Mouse (Mus musculus) testis, adult 2 months (tissue): ENCODE measurements at regions not wholly inside any gene's neighbourhood (a gene's known extent, or its start where the extent isn't known, plus 50 kb on each side); places are given as distances from the start of the nearest gene placed in this dataset.

ENCODE experiments used
- H3K27ac ChIP-seq: fragments of 200-500 bp; 2 replicates; pipeline ENCODE4 v1.5.1; 2012; ENCODE audit warnings: low read depth, low read length; ENCODE audit not compliant: control insufficient read depth, insufficient read depth
- H3K27me3 ChIP-seq: fragments of 200-500 bp; 2 replicates; pipeline ENCODE4 v1.6.1; 2012; ENCODE audit warnings: mild to moderate bottlenecking, low read length, moderate library complexity; ENCODE audit not compliant: control insufficient read depth, insufficient read depth
- H3K36me3 ChIP-seq: fragments of 200-500 bp; 2 replicates; pipeline ENCODE4 v1.6.1; 2012; ENCODE audit warnings: mild to moderate bottlenecking, low read length; ENCODE audit not compliant: control insufficient read depth, insufficient read depth
- H3K4me1 ChIP-seq: fragments of 200-500 bp; 2 replicates; pipeline ENCODE4 v1.6.1; 2012; ENCODE audit warnings: low read length; ENCODE audit not compliant: control insufficient read depth, insufficient read depth
- H3K4me3 ChIP-seq: fragments of 200-500 bp; 2 replicates; pipeline ENCODE4 v1.5.1; 2012; ENCODE audit warnings: low read depth, mild to moderate bottlenecking, low read length, moderate library complexity, mixed read lengths; ENCODE audit not compliant: control insufficient read depth
- CTCF ChIP-seq: fragments of 200-500 bp; IDR thresholded peaks from 2 replicates; pipeline ENCODE4 v1.5.1; 2012; ENCODE audit warnings: low read depth, mild to moderate bottlenecking, inconsistent platforms, low read length, moderate library complexity; ENCODE audit not compliant: control insufficient read depth, insufficient read depth, insufficient replicate concordance
- POLR2A ChIP-seq: fragments of 200-500 bp; IDR thresholded peaks from 2 replicates; pipeline ENCODE4 v1.6.1; 2012; ENCODE audit warnings: low read depth, mild to moderate bottlenecking, inconsistent platforms, low read length, moderate library complexity; ENCODE audit not compliant: control insufficient read depth

DNA sequence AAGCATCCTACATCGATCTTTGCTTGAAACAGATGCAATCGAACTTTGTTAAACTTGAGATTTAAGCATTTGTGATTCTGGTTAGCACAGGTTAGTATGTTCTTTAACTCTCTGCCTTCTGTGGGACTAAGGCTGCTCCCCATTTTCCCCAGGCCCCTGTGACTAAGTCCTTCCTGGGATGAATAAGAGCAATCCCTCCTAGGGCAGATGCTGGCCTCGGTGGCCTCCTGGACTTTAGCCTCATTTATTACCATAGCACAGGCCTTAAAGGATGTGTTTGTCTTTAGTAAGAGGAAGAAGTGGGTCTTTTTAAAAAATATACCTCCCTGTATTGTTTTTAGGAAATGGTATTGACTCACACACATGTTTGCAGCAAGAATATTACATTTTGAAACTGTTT lies 599.9 kb downstream of the Dok5 start:
- Histone ChIP-seq H3K4me1 (no peaks in the 10 kb centered on the region), H3K36me3 (no peaks in the 10 kb centered on the region), H3K27me3 (no peaks in the 10 kb centered on the region), H3K4me3 (no peak overlapping the region), H3K27ac (no peak overlapping the region)
- TF ChIP-seq POLR2A (no peak), CTCF (no peak)

DNA sequence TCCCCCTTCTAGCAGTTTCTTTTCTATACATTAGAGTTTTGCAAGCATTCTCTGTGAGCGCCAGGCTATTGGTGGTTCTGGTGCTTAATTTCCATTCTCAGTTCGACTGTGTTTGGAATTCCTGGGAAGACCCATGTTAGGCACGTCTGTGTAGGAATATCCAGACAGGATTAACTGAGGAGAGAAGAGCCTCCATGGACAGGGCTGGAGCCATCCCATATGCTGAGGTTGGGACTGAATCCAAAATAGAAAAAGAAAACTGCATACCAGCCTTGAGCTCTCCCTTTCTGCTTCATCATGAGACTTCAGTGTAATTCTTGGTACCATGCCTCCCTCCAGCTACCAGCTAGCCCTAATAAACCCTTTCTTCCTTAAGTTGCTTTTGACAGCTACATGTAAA lies 595.3 kb downstream of the Dok5 start:
- Histone ChIP-seq H3K27me3 (no peaks in the 10 kb centered on the region), H3K36me3 (no peaks in the 10 kb centered on the region), H3K27ac (no peak overlapping the region), H3K4me1 (no peaks in the 10 kb centered on the region), H3K4me3 (no peak overlapping the region)
- TF ChIP-seq POLR2A (no peak), CTCF (no peak)

DNA sequence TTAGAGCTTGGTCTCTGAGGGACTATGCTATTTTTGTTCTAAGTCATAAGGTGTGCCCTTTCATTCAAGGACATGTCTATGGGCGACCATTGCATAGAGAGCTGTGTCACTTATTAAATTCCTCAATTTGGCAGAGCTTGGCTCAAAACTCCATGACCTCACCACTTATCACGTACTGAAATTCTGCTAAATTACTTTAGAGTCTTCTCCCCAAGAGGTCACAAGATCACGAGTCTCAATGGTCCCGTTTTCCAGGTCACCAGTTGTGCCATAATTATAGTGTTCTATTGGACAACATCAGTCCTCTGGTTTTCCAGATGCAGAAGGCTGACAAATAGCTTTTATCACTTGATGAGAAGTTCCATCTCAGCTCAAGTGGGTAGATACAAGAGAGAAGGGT lies 576.9 kb downstream of the Dok5 start:
- Histone ChIP-seq H3K27ac (no peak overlapping the region), H3K4me1 (peaks cover 3% of the 10 kb centered on the region; the same call in 1 of the 2 replicates), H3K27me3 (no peaks in the 10 kb centered on the region), H3K4me3 (no peak overlapping the region), H3K36me3 (no peaks in the 10 kb centered on the region)
- TF ChIP-seq POLR2A (no peak), CTCF (no peak)

DNA sequence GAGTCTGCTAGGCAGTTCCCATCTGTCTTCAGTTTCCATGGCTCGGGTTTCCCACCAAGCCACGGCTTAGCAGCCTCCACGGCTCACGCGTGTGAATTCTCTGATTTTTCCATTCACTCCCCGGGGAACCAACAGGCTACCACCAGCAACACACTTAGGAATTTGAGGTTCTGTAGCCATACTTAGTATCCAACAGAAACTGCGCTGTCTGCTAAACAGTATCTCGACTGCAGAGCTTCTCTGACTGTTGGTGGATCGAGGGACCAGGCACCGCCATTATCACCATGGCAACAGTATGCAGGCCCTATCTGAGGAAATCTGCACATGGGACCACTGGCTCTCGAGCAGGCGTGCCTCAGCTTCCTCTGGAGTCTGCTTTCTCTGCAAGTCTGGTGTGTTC lies 574.4 kb downstream of the Dok5 start:
- H3K4me3 ChIP-seq, result peak overlapping the region; percentile 63
- peaks cover 3% of the 10 kb centered on the region; the same call in 1 of the 2 replicates for H3K4me1 ChIP-seq
- TF ChIP-seq POLR2A, result no peak
- TF ChIP-seq CTCF, result no peak
- no peaks in the 10 kb centered on the region for H3K36me3 ChIP-seq
- H3K27me3 ChIP-seq, result no peaks in the 10 kb centered on the region
- no peak overlapping the region; the same call in 1 of the 2 replicates for H3K27ac ChIP-seq

DNA sequence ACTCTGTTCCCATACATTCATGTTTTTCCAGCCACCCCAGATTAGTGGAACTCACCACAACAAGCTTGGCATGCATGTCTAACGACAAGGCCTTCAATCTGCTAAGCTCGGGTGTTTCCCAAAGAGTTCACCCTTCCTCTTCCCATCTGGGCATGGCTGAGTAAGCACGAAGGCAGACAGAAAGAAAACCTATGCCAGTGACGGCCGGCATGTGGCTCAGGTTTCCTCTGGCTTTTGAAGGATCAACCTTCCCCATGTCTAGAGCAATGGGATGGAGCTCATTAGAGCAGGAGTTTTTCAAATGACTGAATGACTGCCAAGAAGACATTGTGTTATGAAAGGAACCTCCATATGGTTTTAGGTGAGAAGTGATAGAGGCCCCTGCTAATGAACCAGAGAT lies 566.9 kb downstream of the Dok5 start:
- Histone ChIP-seq H3K27ac (no peak overlapping the region), H3K4me3 (no peak overlapping the region), H3K36me3 (no peaks in the 10 kb centered on the region), H3K27me3 (no peaks in the 10 kb centered on the region), H3K4me1 (no peaks in the 10 kb centered on the region)
- TF ChIP-seq CTCF (no peak), POLR2A (no peak)

DNA sequence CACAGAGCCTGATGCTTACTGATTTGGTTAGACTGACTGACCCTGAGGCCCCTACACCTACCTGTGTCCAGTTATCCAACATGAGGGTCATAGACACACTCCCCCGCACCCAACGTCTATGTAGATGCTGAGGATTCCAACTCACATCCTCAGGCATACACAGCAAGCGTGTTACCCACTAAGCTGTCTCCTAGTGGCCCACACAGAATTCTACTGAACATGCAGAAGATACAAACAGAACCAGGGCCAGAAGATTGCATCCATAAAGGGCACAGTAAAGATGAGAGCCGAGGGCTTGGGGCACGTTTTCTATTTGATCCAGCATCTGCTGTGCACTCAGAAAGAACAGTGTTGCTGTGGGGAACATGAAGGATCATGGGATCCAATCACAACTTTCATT lies 564.0 kb downstream of the Dok5 start:
- H3K27me3 ChIP-seq, result no peaks in the 10 kb centered on the region
- no peaks in the 10 kb centered on the region for H3K4me1 ChIP-seq
- no peak overlapping the region for H3K4me3 ChIP-seq
- no peak overlapping the region for H3K27ac ChIP-seq
- TF ChIP-seq POLR2A, result no peak
- H3K36me3 ChIP-seq, result no peaks in the 10 kb centered on the region

DNA sequence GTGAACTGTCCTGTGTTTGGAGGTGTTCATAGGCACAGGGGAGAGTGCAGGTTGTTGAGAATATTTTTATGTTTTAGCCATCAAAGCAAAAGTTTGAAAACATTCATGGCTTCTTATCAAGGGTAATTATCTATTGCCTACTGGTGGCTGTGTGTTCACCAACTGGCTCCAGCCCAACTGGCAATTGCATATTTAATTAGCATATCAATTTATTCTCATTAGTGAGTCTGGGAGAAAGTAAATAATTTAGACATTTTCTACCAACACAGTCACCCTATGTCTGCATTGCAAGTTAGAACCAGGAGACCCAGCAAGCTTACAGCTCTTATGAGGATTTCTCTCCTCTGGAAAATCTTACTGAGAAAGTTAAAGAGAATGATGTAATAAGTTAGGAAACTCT lies 561.0 kb downstream of the Dok5 start:
- TF ChIP-seq POLR2A, result no peak
- TF ChIP-seq CTCF, result no peak
- no peaks in the 10 kb centered on the region for H3K27me3 ChIP-seq
- H3K4me1 ChIP-seq, result no peaks in the 10 kb centered on the region
- H3K36me3 ChIP-seq, result no peaks in the 10 kb centered on the region
- H3K27ac ChIP-seq, result no peak overlapping the region
- no peak overlapping the region for H3K4me3 ChIP-seq

DNA sequence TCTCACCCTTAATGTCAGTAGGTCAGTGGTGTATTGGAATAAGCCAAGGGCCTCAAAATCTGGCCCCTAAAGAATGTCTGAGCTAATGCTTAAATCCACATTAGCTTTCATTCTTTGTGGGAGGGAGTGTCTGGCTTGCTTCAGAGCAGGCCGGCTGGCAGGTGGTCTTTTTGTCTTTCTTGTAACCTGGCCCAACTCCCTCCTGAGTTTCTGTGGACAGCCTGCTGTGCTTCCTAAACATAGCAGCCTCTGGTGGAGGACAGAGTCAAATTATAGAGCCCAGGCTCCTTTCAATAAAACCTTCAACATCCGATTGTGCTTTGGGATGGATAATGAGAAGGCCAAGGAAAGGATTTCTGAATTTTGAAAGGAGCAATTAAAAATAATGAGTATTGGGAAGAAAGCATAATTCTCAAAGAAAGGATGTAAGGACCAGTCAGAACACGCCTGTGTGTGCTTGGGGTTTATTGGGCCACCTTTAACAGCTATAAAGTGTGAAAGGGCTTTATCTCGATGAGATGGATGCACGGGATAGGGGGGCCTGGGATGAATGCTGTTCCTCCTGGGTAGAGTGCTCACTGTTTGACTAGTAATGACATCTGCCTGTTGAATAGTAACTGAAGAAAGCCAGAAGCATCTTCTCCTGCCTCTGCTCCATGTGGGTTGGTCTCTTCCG lies 554.2 kb downstream of the Dok5 start:
- TF ChIP-seq CTCF, result no peak
- Histone ChIP-seq H3K4me3 (no peak overlapping the region), H3K4me1 (no peaks in the 10 kb centered on the region), H3K27me3 (no peaks in the 10 kb centered on the region), H3K27ac (no peak overlapping the region), H3K36me3 (no peaks in the 10 kb centered on the region)
